Mouse (Mus musculus): ENCODE measurements at regions not wholly inside any gene's neighbourhood (a gene's known extent, or its start where the extent isn't known, plus 50 kb on each side); places are given as distances from the start of the nearest gene placed in this dataset.

DNA sequence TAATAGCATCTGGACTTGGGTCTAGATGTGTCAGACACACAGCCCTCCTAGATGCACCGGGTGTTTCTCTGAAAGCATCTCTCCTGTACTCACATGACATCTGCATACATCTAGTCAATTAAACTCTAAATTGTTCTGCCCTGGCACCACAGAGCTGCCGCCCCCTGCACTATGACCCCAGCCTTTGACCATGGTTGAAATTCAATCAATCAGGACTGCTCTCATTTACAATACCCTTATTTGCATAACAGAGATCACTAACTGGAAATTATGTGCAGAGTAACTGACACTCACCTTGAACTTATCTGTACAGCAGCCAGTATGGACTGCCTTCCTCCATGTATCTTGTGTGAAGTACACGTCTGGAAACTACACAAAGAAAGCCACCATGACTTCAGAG is 193.5 kb upstream of the Arpp21 start:
- no peak for DNase-seq

DNA sequence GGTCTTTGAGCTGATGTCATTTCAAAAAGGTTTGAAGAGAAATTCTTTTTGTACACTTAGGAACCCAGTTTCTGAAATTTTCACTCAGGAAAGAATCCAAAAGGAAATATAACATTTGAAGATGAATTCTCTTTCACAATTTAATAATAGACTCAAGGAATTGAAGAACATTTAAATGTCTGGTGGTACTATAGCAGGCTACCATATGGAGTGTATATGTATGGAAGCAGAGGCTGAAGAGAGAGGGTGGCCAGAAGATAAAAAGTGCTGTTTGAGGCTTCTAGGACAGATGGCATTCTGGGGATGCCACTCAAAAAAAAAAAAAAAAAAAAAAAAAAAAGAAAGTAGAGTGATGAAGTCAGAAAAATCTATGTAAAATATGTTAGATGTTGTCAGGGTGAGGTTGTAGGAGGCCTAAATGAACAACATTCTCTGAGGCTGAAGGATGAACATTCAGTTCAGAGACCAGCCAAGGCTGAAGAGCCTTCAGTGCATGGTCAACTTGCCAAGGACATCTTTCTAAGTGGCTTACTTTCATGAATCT is 170.1 kb upstream of the Arpp21 start:
- DNase-seq: no peak

DNA sequence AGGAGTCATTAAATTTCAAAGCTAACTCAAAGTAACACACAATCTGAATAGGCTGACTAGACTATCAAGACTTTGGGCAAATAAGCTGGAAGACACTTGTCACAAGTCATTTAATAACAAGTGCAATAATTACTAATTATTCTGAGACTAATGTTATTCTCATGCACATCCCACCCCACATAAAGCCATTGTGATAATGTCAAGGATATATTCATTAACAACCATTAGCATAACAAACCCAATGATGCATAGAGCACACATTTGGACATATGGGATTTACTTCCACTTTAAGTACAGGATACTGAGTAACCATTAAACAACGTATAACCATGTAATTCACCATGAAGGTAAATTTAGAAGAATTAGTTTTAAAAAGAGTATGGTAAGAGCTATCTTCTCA is 135.0 kb upstream of the Arpp21 start:
- DNase-seq: no peak

DNA sequence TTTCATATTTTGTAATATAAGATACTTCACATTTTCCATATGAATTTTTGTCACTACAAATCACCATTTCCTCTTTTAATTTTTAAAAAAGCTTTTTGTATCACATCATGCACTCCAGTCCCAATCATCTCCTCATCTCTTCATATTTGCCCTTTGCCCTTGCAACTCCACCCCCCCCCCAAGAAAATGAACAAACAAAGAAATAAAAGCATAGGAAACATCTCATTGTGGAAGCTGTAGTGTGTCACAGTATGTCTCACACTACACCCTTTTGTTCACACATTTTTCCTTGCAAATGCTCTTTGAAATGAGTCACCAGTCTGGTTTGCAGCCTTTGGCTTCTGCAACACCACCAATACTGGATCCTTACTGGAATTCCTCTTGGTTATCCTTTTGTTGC is 131.6 kb upstream of the Arpp21 start:
- DNase-seq: no peak

DNA sequence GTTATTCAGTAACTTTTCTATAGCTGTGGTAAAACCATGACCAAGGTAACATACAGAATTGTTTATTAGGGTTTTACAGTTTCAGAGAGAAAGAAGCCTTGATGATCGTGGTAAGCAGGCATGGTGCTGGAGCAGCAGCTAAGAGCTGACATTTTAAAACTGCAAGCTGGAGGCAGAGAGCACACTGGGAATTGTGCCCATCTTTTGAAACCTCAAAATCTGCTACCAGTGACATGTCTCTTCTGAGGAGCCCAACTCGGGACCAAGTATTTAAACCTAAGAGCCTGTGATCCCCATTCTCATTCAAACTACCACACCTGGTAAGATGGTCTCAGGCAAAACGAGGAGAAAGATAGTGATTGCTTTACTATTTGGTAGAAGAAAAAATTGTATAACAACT is 125.6 kb upstream of the Arpp21 start:
- DNase-seq: no peak

DNA sequence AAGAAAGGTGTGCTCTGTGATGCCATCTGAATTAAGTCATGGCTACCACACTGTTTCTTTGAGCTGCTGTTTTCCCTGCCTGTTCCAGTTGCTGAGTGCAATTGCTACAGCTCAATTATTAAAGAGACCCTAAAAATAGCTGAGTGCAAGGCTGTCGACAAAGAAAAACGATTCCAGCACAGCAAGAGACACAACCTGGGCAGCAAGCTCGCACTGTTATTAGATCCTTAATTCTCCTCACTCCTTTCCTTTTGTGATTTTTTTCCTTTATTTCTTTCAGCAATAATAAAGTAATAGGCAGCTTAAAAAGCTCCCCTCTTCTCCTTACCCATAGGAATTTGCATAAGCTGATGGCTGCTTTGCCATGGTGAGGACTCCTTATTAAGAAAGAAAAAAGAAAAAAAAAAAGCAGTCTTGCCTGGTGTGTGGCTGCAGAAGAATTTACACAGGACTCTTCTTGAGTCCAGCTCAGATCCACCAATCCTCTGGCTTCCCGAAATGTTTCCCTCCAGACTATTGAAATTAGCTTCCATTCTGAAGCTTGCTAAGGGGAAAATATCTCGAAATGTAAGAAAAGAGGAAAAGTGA is 123.1 kb upstream of the Arpp21 start:
- no peak for DNase-seq

DNA sequence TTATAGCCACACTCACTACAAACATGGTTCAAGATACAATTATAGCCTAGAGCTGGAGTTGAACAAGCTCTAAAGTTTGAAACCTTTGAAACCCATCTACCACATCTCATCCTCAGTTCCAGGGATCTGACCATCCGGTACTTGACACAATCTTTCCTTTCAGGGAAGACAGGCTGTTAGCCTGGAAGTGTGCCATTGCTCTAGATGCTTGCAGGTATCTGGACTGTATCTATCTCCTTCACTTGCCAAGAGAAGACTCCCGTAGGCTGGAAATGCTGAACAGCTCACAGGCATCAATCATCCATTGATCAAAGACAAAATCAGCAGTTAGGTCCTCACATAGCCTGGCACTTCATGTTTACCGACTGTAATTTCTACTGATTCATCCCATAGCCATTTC is 117.5 kb upstream of the Arpp21 start:
- no peak for DNase-seq

DNA sequence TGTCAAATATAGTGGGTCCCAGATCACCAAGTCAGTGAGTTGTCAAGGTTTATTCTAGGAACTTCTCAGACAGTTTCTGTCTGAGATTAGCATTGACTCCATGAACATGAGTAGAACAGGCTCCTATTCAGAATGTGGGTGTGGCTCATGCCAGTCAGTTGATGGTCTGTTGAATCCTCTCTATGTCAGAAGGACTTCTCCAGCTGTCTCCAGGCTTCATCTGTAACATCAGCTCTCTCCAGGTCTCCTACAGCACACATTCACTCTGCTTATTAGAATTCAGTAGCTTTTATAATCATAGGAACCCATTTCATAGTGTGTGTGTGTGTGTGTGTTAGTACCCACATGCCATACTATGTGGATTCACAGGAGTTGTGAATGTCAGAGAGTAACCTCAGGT is 113.2 kb upstream of the Arpp21 start:
- no peak for DNase-seq

DNA sequence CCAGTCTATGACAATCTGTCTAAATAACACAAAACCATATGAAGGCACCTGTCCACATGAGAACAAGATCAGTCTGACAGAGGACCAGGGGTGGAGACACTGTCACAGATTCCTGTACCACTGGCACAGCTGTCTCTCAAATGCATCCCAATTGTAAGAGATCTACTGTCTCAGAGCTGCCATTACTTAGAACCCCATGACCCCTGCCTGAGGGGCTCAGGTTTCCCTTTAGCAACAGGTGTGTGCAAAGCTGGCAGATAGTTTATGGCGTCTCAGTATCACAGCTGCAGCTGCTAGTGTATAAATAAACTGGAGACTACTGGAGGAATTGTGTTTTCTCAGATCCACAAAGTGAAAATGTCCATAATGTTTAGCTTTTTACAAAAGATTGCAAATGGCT is 109.1 kb upstream of the Arpp21 start:
- no peak for DNase-seq

DNA sequence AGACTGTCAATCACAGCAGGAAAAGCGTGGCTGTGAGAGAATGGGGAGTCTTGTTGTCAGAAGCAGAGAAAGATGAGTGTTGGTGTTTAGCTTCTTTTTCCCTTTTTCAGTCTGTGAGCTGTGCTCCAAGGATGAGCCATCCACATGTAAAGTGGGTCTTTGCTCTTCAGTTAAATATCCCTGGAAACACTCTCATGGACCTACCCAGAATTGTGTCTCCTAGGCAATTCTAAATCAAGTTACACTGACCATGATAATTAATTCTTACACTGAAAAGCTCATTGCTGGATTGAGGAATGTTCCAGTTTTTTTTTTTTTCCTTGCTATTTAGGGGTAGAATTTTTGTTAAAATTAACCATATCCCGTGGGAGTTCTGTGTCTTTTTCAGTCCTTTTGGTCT is 104.6 kb upstream of the Arpp21 start:
- DNase-seq: no peak

DNA sequence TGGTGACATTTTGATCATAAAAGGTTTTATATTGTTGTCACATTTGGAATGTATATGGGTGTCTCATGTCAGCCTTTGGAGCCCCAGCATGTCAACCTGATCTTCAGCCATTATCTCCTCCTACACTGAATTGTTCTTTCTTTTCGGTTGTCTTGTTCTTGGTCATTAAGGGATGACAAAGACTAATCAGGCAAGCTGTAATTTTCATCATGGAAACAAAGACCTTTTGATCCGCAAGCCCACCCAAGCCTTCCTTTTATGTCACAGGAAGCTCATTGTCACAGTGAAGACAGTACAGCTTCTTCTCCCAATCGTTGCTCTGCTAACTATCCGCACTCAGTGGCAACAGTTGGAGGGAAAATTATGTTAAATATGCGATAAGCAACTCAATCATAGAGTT is 84.3 kb upstream of the Arpp21 start:
- no peak for DNase-seq

DNA sequence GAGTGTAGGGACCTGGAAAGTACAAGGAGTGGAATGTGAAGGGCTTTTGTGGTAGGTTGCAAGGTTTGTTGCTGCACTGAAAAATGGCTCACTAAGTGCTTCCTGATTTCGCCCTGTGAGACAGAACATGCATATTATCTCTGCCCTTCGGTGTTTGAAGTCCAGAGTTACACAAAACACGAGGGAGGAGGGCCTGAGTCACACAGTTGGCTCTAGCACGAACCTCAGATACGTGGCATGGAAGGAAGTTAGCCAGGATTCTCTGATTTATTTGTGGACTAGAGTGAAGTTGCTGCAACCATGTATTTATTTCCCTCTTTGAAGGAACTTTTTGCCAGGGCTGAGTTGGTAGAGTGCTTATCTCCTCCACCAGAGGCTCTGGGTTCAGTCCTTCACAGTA is 73.2 kb upstream of the Arpp21 start:
- no peak for DNase-seq

DNA sequence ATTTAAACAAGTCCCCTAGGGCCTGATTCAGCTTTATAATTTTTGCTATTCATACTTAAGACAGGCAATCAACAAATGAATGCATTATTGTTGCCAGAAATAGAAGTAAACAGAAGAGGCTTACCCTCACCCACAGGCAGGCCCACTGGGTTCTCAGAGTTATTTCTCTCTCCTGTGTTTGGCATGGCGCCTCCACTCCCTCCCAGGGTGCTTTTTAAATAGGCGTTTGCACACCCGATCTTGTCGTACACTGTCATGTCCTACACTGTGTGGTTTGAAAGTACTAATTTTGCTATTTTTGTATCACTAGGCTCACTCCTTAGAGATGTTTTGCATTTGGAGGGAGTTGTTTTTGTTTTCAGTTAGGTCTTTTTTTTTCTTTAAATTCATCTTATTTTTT is 72.1 kb upstream of the Arpp21 start:
- peak; percentile 29 for DNase-seq

DNA sequence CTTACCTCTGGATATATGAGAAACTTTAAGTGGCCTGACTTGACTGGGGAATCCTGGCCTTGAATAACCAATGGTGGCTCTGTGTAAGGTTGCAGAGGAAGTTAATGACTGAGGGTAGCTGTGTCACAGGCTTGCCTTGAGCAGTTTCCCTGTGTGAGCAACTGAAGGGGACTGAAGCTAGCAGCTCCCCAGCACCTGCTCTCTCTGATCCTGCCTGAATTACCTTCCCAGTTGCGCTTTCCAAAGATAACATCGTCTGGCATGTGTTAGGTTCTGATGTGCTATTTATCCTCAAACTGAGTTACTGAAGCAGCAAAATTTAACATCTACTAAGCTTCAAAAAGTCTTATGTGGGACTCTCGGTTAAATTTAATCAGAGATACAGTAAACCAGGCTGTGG is 56.1 kb upstream of the Arpp21 start:
- DNase-seq: no peak
